Mouse (Mus musculus): ENCODE data around the gene Steap3.

DNA sequence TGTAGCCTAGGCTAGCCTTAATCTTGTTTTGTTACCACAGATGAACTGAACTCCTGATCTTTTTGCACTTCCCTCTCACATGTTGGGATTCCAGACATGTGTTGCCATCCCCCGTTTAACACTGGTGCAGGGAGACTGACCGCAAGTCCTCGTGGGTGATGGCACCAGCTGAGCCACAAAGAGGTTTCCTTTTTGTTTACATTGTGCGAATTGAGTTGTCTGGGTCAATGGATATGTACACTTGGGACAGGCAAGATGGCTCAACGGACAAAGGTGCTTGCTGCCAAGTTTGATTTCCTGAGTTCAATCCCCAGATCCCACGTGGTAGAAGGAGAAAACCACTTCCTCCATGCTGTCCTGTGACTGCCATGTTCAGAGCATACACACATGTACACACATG lies 80.2 kb downstream of the Steap3 start:
- TF ChIP-seq CTCF (IDR thresholded peaks at IDR 0.05; ENCODE audit: low read depth, low read length) (no peak), POLR2A (IDR thresholded peaks at IDR 0.05; ENCODE audit: insufficient read depth, low read length) (no peak), EP300 (IDR thresholded peaks at IDR 0.05; ENCODE audit: insufficient read depth, low read depth, low read length) (no peak)
